Comparison of ENCODE assay signal across 10 mouse cellular contexts in genomic region chr3:141469338-141469737, GRCm38 (mm10). TPM values are rescaled to one million over a fixed set of nuclear protein-coding genes. Genes with fewer than 3 reads are reported as not detected.
DNase-seq lines count a peak whose midpoint lies in the region; ATAC-seq lines count a peak whose summit lies in the region.
"Had no signal": no experiment of that assay in that cellular context is flagged by ENCODE, and none has a peak within 500 bp of the region (broad histone marks: within the 10 kb centered on the region; RNA-seq: fewer than 3 reads in every experiment).

No protein-coding gene starts in this region.

- no peaks in the 10 kb centered on the region for H3K27me3 ChIP-seq in midbrain, embryonic 15.5 days (replicated peaks)

- intact Hi-C loops in left cerebral cortex, postnatal 25 days (cut with DNase I) = loop anchor here (10.0 kb wide), 3 partner anchors 145 to 1375 kb away; no protein-coding TSS in a partner anchor

- no peak overlapping the region for H3K27ac ChIP-seq in midbrain, embryonic 15.5 days
- H3K27ac ChIP-seq: liver, embryonic 15.5 days had no signal

- no peaks in the 10 kb centered on the region for H3K9me3 ChIP-seq in midbrain, embryonic 15.5 days
- H3K9me3 ChIP-seq: liver, embryonic 15.5 days had no signal

- ATAC-seq in midbrain, embryonic 15.5 days (replicated peaks) = no peak

- H3K4me3 ChIP-seq in midbrain, embryonic 15.5 days = 0 out of 2 replicates have a peak overlapping the region, but pooled peaks have one; percentile 9
- H3K4me3 ChIP-seq: liver, embryonic 15.5 days had no signal

- peaks cover 18% of the 10 kb centered on the region; the same call in 1 of the 2 replicates for H3K4me1 ChIP-seq in midbrain, embryonic 15.5 days
- H3K4me1 ChIP-seq: liver, embryonic 15.5 days had no signal

- DNase-seq in cerebellum, adult 18-20 months = peak; percentile 35 to 60
- DNase-seq in cerebellum, adult 9-11 months = no peak
- peak; percentile 22 to 29 for DNase-seq in layer of hippocampus, postnatal 10 days (ENCODE audit: low spot score in 2 of 2)
- no peak for DNase-seq in layer of hippocampus, adult 11-12 months (ENCODE audit: low spot score)
- DNase-seq in cerebellum, postnatal 10 days = peak; percentile 63 to 68
- DNase-seq in left cerebral cortex, postnatal 25 days (ENCODE audit: low spot score in 2 of 2) = no peak
- DNase-seq in frontal cortex, postnatal 14 days (ENCODE audit: low spot score in 2 of 2) = no peak

- H3K36me3 ChIP-seq in midbrain, embryonic 15.5 days (replicated peaks) = no peaks in the 10 kb centered on the region
- H3K36me3 ChIP-seq: liver, embryonic 15.5 days had no signal

- H3K4me2 ChIP-seq in midbrain, embryonic 15.5 days = peak overlapping the region; percentile 72
- H3K4me2 ChIP-seq: heart, embryonic 11.5 days; liver, embryonic 15.5 days had no signal

- 62% methylated on average over 2 of the region's 2 CpGs for WGBS in midbrain, embryonic 15.5 days

- no peak overlapping the region for H3K9ac ChIP-seq in midbrain, embryonic 15.5 days
- H3K9ac ChIP-seq: liver, embryonic 15.5 days had no signal

RNA-seq across cellular contexts. Expression of gene Unc5c, which starts 4.3 kb away (rescaled TPM):
- total RNA-seq in layer of hippocampus, postnatal 10 days (2021) = 10 to 100 TPM; 37.1 to 37.7 TPM
- polyA plus RNA-seq in midbrain, embryonic 15.5 days (2015; fragmentation: Nextera tagmentation; extraction: Ambion mirVana) = 11.8 and 14.1 TPM in 2 replicates
- 10 to 100 TPM; 31.0 to 36.2 TPM for total RNA-seq in left cerebral cortex, postnatal 25 days (2021)

Comparison
In these comparisons a context has a peak if more than half of its experiments do, and no peak if none do; other contexts are left out.
1. DNase-seq: peak in cerebellum, adult 18-20 months (2 of 2), layer of hippocampus, postnatal 10 days (2 of 2) and cerebellum, postnatal 10 days (2 of 2); none in cerebellum, adult 9-11 months (single experiment), layer of hippocampus, adult 11-12 months (single experiment), left cerebral cortex, postnatal 25 days (0 of 2) and frontal cortex, postnatal 14 days (0 of 2).